Mouse (Mus musculus) megakaryocyte progenitor cell, adult 5-6 weeks (primary cell): Measurements from ENCODE around the gene Tmem132c. TPM values are rescaled to one million over a fixed set of nuclear protein-coding genes. Genes with fewer than 3 reads are reported as not detected.

ENCODE experiments used
- ATAC-seq: replicated peaks from 2 replicates; pipeline ENCODE4 v1.8.0; 2016; ENCODE audit warnings: mild to moderate bottlenecking, moderate TSS enrichment, inconsistent platforms; ENCODE audit not compliant: poor library complexity
- total RNA-seq, 2 experiments: library from RNA; stranded (forward) in 1 of 2; stranded (reverse) in 1 of 2; fragments of 157-497, 149-512 nt in 1 of 2; fragments of 200-1000 nt in 1 of 2; gene quantifications; 2 replicates each; pipeline versions ENCODE4 v1.2.3 to v1.2.4; 2015 to 2017

The Tmem132c gene
- total RNA-seq, 2 experiments from 2014 or later: not detected

DNA sequence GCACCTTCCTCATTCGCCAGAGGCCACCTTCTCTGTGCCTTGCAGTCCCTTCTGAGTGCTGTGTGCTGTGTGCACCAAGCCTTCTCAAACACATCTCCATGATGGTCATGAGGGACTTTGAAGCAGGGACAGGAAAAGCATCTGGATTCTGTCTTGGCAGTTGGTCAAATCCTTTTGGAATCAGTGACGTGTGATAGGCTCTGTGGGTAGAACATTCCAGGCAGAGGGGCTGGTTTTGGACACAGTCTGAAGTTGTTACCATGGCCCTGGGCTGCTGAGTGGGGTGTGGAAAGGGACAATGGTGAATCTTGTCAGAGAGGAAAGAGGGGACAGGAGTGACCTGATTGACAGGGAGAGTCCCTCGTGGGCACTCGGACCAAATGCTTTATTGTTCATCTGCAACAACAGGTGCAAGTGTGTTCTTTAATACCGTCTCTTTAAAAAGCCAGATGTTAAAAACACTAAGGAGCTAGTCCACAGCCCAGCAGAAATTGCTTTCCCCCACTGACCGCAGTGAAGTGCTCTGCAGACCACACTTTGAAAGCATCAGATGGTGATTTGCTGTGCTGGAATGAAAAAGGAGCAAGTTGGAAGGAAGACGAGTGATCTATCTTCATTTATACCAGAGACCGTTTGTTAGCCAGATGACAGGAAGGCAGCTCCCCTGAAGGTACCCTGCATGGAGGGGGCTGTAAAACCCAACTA, 242.5 kb downstream of the Tmem132c start:
- no peak for ATAC-seq

DNA sequence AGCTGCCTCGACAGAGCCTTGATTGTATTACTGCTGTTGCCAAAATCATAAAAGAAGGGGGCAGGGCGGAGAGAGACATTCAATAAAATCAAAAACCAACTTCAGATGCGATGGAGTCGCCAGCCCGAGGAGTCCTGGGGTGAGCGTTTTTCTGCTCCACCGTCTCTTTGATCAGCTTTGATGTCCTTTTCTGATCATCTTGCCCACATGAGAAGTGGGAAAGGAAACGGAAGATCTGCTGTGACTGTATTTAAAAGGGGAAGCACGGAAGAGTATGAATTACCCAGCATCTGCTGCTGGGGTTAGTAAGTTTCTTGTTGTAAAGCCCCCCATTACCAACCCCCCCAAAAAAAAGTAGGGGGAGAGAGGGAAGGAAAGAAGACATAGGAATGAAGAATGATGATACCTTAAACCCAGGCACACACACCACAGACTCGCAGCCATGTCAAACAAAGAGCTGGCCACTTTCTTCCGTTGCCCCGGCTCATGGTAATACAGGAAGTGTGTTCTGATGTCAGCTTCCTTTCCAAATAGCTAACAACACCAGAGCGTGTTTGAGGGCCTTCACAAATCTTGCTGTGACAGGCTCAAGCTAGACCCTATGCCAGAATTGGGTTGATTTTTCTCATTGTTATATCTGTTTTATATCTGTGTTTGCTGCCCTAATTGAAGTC, 243.3 kb downstream of the Tmem132c start:
- peak; percentile 73 for ATAC-seq

DNA sequence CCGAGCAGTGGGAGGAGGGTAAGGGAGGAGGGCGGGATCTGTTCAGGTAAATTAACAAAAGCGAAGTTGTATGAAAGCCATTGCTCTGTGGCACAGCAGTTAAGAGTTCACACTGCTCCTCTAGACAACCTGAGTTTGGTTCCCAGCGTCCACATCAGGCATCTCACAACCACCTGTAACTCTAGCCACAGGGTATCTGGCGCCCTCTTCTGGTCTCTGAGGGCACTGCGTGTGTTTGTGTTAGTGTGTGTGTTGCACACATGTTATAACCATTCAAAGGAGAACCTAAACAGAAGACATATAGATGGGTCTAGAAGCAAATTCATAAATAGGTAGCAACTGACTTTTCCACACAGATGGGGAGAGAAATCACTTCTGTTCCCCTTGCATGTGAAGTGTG, 245.6 kb downstream of the Tmem132c start:
- ATAC-seq: no peak

DNA sequence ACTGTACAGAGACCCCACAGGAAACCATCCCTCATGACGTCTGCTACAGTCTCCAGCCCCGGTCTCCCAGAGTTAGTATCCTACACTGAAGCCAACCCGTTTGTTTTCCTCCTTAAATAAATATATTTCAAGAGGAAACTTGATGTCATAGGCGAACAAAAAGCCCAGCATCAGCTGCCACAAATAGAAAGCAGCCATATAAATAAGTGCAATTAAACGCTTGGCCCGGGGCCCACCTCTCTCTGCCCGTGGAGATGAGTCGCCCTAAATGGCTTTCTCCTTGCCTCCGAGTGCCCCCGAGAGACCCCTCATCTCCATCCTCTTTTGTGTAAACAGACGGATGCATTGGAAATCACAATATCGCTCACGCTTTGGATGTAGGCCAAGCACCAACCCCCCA, 247.1 kb downstream of the Tmem132c start:
- no peak for ATAC-seq

DNA sequence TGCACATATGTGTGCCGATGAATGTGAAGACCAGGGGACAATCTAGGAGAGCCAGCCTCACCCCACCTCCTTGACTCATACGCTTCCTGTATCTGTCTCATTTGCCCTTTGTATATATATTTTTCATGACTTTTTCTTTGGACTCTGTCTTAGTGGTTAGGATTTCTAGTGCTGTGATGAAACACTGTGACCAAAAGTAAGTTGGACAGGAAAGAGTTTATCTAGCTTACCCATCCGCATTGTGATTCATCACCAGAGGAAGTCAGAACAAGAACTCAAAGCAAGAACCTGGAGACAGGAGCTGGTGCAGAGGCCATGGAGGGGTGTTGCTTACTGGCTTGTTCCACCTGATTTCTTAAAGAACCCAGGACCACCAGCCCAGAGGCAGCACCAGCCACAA, 250.1 kb downstream of the Tmem132c start:
- ATAC-seq: peak; percentile 89

DNA sequence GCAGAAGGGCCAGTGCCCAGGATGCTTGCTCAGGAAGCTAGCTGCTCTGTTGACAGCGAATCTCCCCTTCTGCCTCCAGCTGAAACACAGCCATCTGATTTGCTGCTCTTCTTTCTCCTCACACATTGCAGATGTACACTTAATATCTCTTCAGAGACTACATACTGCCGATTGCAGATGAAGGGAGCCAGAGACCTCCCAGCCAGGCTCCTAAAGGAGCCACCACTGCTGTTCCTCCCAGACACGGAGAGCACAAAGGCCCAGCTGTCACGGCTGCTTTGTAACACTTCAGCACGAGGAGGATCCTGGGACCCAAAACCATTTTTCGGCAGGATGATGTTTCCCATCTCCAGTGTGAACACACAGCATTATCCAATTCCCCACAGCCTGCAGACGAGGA, 255.3 kb downstream of the Tmem132c start:
- no peak for ATAC-seq

DNA sequence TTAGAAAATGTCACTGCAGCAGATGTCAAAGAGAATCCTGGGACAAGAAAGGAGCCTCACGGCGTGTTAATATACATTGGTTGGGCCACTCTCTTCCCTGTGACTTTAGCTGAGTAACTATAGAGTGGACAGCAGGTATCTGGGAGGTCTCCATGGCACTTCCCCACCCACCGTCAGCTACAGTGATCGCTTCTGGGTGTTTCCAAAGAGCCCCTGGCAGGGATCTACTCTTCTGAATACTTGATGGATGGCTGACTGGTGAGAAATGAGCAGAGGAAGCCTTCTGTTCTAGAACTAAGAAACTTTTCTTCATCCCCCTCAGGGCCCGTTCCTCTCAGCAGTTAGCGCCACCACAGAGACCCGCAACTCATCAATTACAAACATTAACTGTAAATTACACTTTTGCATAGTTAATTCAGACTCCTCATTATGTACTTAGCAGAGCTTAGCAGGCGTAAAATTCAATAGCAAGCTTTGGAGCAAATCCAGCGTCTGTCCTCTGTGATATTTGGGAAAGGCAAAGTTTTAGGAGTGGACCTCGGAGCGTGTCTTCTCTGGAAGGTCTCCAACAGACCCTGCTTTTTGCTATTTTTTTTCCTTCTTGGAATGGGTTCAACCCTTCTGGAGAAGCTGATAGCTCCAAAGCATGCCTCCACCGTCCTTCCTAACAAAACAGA, 257.7 kb downstream of the Tmem132c start:
- ATAC-seq: no peak

DNA sequence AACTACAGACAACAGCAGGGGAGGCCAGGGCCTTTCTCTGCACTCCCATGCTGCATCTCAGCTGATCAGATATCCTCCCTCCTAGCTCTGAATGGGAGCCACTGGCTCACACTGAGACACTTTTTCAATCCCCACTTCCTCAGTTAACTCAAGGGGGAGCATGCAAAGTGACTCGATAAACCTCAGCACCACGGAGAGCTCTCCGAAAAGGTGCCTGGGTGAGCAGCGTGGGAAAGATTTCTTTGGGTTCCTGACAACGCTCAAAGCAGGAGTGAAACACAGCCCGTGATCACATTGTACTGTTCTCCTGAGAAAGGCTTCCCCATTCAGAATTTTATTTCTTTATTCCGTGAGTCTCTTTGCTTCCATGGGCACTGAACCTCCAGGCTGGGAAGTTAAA, 261.2 kb downstream of the Tmem132c start:
- ATAC-seq: no peak

DNA sequence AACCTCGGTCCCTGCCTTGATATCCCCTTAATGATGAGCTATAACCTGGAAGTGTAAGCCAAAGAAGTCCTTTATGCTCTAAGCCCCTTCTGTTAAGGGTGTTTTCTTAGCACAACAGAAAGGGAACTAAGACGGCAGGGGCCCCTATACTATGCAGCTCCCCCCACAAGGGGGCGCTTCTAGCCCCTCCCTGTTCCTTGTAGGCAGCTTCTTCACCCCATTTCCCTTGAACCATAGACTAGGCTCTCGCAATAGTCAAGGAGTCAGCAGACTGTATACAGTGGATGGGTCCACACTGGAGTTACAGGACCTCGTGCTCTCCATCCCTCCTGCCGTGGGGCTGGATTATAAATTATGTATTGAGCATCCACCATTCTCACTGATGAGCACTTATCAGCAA, 264.1 kb downstream of the Tmem132c start:
- ATAC-seq: peak; percentile 61

DNA sequence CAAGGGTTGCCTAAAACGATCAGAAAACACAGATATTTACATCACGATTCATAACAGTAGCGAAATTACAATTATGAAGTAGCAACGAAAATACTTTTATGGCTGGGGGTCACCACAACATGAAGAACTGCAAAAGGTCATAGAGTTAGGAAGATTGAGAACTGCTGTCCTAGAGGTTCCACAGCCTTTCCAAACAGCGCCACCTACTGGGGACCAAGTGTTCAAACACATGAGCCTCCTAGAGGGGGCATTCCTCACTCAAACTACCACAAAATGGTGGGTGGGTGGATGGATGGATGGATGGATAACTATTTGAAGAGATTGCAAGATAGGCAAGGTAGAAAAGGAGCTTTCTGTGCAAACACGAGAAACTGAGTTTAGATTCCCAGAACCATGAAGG, 270.0 kb downstream of the Tmem132c start:
- ATAC-seq: peak; percentile 68

DNA sequence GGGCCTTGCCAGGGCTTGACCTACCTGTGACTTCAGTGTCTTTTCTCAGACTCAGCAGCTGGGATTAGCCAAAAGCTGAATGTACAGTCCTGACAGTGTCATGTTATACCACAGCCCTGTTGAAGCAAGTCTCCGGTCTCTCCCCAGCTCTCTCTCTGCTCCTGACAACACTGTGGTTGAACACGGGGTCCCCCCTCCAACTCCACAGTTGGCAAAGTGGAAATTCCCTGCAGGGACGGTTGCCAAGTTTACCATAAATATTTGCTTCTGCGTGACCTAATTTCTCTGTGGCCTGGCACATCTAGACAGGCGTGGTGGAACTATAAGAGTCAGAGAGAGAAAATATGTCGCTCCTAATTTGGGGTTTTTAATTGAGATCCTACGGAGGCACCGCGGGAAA, 274.4 kb downstream of the Tmem132c start:
- ATAC-seq: no peak

DNA sequence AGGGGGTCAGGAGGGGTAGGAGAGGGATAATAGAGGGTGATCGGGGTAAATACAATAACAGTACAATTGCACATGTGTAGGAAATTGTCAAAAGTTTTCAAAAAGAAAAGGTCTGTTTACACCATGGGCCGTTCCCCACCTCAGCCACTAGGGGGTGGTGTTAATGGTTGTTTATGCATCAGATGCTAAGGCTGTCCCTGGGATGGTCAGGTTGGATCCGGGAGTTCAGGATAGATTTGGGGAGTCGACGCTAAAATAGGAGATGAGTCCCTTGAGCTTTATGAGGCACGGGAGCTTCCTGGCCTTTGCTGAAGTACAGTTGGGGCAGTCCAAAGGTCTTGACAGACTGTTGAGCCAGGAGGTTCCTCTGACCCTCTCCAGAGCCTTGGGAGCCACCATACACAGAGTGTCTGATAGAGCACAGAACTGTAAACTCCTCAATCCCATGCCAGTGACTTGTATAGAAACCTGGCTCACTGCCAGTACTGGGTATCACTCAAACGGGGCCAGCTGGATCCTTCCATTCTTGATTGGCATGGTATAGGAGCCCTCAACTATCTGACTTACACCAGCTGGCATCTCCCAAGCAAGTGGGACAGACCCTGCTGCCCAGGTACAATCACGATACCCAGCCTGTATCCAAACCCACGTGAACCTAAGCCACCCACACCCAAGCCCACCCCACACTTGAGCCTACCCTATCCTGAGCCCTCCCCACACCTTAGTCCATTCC, 281.3 kb downstream of the Tmem132c start:
- peak; percentile 57 for ATAC-seq

DNA sequence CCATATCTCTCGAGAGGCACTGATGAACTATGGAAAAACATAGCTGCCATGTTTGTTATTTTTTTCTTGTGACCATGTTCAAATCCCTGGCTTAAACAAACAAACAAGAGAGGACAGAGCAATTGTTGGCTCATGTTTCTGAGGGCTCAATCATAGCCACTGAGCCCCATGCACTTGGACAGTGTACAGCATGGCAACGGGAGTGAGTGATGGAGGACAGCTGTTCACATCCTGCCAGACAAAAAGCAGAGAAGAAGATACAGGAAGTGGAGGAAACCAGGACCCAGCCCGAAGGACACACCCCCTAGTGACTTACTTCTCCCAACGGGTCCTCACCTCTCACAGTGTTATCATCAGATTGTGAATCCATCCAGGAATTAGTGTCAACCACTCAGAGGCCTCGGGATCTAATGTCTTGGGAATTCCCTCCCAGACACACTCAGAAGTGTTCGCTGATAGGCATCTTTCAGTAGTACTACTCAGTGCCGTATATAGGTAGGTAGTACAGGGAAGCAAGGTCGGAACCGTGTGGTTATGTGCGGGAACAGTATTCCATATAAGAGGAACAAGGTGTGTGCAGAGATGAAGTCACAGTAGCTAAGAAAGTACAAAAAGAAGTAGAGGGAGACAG, 285.9 kb downstream of the Tmem132c start:
- ATAC-seq: no peak

DNA sequence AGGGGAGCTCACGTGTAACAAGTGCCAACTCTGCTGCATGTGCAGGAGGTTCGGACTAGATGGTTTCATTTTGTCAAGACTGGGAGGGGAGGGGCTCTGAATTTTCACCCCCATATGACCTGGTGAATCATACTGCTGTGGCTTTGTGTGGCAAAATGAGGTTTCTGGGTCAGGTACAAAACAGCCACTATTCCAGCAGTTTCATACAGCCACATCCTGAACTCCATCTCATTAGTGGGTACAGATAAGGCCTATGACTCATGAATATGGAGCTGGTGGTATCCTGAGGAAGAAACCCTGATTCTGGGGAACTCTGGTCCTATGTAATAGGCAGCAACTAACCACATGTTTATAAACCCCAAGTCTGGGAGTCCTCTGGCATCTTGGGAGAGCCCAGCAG, 295.9 kb downstream of the Tmem132c start:
- ATAC-seq: no peak

DNA sequence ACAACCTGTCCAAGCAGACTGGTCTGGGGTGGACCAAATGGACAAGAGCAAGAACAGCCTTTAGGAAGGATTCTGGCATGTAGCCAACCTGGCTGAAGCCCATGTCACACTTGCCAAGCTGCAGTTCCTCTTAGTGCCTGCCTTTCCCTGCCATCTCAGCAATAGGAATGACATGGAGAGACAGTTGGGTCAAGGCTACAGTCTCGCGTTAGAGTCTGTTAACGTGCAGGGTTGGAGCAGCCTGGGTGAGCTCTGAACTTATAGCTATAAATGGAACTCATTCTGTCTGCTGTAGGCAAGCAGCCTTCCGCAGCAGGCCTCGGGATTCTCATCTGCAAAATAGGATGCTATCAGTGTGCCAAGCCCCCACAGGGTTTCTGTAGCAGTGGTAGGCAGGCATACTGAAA, 305.0 kb downstream of the Tmem132c start:
- ATAC-seq: no peak

DNA sequence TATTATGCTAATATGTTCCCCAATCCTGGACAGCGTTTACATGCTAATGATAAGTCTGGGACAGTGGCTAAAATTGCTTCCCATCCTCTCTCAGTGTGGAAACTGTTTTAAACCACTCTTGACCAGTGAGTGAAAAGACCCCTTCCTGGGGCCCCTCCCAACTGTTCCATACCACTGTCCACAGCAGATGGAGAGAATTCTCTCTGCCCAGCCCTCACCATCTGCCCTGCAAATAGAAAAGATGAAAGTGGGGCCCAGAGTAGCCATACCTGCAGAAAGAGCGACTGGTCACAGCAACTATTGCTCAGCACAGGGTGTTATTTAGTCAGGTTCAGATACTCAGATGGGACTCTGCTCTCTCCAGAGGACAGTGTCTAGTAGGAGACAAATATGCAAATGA, 306.5 kb downstream of the Tmem132c start:
- no peak for ATAC-seq

DNA sequence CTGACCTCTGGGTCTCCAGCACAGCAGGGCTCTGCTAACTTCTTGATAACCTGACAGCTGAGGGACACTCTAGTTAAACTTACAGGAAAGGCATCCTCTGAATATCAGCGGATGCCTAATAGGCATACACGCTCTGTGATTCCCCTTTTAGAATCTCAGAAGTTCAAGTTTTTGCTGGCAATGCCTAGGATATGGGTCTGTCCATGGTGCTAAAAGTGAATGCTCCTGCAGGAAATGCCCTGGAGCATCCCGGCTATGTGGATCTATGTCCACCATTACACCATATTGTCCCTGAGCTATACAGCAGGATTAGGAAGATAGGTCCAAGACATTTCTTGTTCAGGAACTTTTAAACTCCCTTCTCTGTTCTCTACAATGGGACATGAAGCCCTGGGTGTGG, 319.5 kb downstream of the Tmem132c start:
- ATAC-seq: no peak

DNA sequence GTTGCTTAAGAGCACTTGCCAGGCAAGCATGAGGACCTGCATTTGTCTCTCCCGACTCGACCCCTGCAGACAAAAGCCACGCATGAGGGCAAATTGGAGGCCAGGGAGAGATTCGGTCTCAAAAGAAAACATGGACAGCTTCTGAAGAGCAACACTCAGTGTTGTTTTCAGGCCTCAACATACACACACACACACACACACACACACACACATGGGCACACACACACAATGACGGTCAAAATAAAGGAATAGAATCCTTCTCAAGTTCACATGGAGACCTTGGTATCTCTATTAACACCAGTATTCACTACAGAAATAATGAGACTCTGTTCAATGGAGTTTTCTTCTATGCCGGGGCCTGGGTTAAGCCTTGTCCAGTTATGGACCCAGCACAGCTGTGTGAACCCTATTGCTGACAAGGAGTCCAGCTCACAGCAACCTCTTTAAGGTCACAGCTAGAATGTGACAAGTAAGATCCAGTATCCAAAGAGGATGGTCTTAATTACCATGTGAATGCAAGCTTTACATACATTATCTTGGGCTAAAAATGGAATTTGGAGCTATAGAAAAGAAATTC, 325.6 kb downstream of the Tmem132c start:
- no peak for ATAC-seq

DNA sequence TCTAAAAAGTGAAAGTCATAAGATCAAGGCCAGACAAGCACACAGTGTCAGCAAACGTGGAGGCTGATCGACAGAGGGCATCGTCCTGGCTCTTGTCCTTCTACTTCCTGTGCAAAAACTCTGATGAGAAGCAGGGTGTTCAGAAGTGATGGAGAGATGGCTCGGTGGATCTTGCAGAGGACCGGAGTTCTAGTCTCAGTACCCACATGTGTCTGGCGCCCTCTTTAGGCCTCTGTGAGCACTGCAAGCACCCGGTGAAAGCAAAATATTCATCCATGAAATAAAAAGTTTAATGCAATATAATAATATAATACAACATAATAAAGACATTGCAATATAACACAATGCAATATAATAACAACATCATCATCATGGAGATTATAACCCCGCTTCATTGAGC, 335.8 kb downstream of the Tmem132c start:
- ATAC-seq: 0 out of 2 replicates have a peak, but pooled peaks have one; percentile 29

DNA sequence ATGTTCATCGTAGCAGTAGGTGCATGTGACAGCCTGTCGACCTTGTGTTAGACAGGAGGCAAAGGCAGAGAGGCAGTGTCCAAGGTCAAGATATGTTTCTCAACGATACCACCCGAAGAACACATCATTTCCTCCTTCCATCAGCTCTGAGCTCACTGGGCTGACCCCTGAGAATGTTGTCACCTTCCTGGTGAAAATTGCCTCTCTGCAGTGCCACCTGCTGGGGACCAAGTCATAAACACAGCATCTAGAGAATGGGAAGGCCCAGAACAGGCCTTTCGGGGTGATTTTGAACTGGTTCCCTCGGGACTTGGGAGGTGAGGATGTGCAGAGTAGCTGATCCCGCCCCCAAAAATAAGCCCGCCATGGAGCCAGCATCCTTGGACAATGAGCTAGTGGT, 342.1 kb downstream of the Tmem132c start:
- ATAC-seq: peak; percentile 67

DNA sequence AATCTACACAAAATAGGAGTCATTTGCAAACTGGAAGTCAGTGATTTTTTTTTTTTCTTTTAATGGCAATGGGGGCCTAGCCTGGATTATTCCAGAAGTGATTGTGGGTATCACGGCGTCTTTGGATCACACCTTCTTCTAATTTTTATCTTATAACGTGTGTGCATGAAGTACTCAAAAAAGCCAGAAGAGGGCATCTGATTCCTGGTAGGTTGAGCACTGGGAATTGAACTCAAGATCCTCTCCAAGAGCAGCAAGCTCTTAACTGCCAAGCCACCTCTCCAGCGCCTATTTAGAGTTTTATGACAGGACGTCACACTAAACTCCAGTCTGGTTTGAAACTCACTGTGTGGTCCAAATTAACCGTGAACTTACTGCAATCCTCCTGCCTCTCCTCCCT, 346.2 kb downstream of the Tmem132c start:
- peak; percentile 43; the same call in 1 of the 2 replicates for ATAC-seq
